ENCODE assay signal across 8 mouse cellular contexts in genomic region chr13:19177662-19178259, GRCm38 (mm10).
DNase-seq lines count a peak whose midpoint lies in the region; ATAC-seq lines count a peak whose summit lies in the region.

No protein-coding gene starts in this region.

- H3K9ac ChIP-seq in kidney, embryonic 16.5 days (replicated peaks; ENCODE audit: low read length) = no peak overlapping the region
- H3K9ac ChIP-seq in liver, embryonic 13.5 days = peak overlapping the region; percentile 49
- H3K9ac ChIP-seq in neural tube, embryonic 11.5 days (ENCODE audit: low read length) = no peak overlapping the region

- H3K36me3 ChIP-seq in kidney, embryonic 16.5 days (ENCODE audit: insufficient read depth, low read length) = no peaks in the 10 kb centered on the region
- H3K36me3 ChIP-seq in liver, embryonic 13.5 days = no peaks in the 10 kb centered on the region
- H3K36me3 ChIP-seq in neural tube, embryonic 11.5 days (ENCODE audit: control insufficient read depth, insufficient read depth, low read length) = no peaks in the 10 kb centered on the region

- 93% methylated on average over 1 of the region's 1 CpGs for WGBS in kidney, embryonic 16.5 days
- whole genome bisulfite sequencing in liver, embryonic 13.5 days (ENCODE audit: insufficient replicate concordance) = 26% methylated on average over 1 of the region's 1 CpGs
- WGBS in neural tube, embryonic 11.5 days = 83% methylated on average over 1 of the region's 1 CpGs

- H3K4me2 ChIP-seq in kidney, embryonic 16.5 days (replicated peaks; ENCODE audit: low read depth, low read length) = no peak overlapping the region
- H3K4me2 ChIP-seq in liver, embryonic 13.5 days = peak overlapping the region; percentile 62
- no peak overlapping the region for H3K4me2 ChIP-seq in neural tube, embryonic 11.5 days (ENCODE audit: low read depth)

- peak; percentile 70 for DNase-seq in 3T3-L1 (ENCODE audit: low read depth, low spot score)
- DNase-seq in NIH3T3 (ENCODE audit: low read depth) = peak; percentile 43
- peak; percentile 44 to 61 for DNase-seq in cerebellum, postnatal 25 days
- peak; percentile 19 to 54 for DNase-seq in frontal cortex, postnatal 36 days (ENCODE audit: low spot score in 2 of 2)
- DNase-seq in liver, embryonic 13.5 days = peak; percentile 61
- DNase-seq in neural tube, embryonic 11.5 days (ENCODE audit: low spot score) = peak; percentile 42
- DNase-seq in thymus, postnatal 36 days = peak; percentile 51 to 52

- peak; percentile 79 for ATAC-seq in kidney, embryonic 16.5 days (ENCODE audit: low FRiP score, low TSS enrichment)
- ATAC-seq in liver, embryonic 13.5 days (ENCODE audit: low read depth) = peak; percentile 82
- peak; percentile 73 for ATAC-seq in neural tube, embryonic 11.5 days (ENCODE audit: insufficient read depth, low FRiP score, low TSS enrichment)

- H3K27me3 ChIP-seq in kidney, embryonic 16.5 days (ENCODE audit: insufficient read depth, low read length) = no peaks in the 10 kb centered on the region
- H3K27me3 ChIP-seq in liver, embryonic 13.5 days = no peaks in the 10 kb centered on the region
- no peaks in the 10 kb centered on the region for H3K27me3 ChIP-seq in neural tube, embryonic 11.5 days (ENCODE audit: control insufficient read depth, insufficient read depth, low read length)

- no peaks in the 10 kb centered on the region for H3K4me1 ChIP-seq in kidney, embryonic 16.5 days (ENCODE audit: insufficient read depth, low read length)
- H3K4me1 ChIP-seq in liver, embryonic 13.5 days (replicated peaks) = peaks cover 23% of the 10 kb centered on the region
- no peaks in the 10 kb centered on the region for H3K4me1 ChIP-seq in neural tube, embryonic 11.5 days (ENCODE audit: control insufficient read depth, insufficient read depth, low read length)

- no peak overlapping the region for H3K4me3 ChIP-seq in kidney, embryonic 16.5 days (ENCODE audit: low read length)
- H3K4me3 ChIP-seq in liver, embryonic 13.5 days (replicated peaks) = peak overlapping the region; percentile 36
- H3K4me3 ChIP-seq in neural tube, embryonic 11.5 days (ENCODE audit: low read depth, low read length) = no peak overlapping the region

- no peaks in the 10 kb centered on the region for H3K9me3 ChIP-seq in kidney, embryonic 16.5 days (ENCODE audit: low read length)
- H3K9me3 ChIP-seq in liver, embryonic 13.5 days (replicated peaks) = no peaks in the 10 kb centered on the region
- H3K9me3 ChIP-seq in neural tube, embryonic 11.5 days (ENCODE audit: control insufficient read depth, low read length) = no peaks in the 10 kb centered on the region

- no peak overlapping the region for H3K27ac ChIP-seq in kidney, embryonic 16.5 days (ENCODE audit: low read length)
- peak overlapping the region; percentile 91 for H3K27ac ChIP-seq in liver, embryonic 13.5 days
- no peak overlapping the region for H3K27ac ChIP-seq in neural tube, embryonic 11.5 days (ENCODE audit: low read depth, low read length)
